Mouse (Mus musculus) cerebellum, adult 2 months (tissue): ENCODE data around the gene Gm49361. TPM values are rescaled to one million over a fixed set of nuclear protein-coding genes. Genes with fewer than 3 reads are reported as not detected.
"Not testable (repeated sequence)": the region's sequence is repeated elsewhere in the genome, so short reads cannot be mapped to it uniquely, and the experiment has no call there.

ENCODE experiments used
- DNase-seq, 2 experiments: peaks; one replicate each; pipeline ENCODE4 v3.0.0; 2021
- H3K27ac ChIP-seq: fragments of 200-500 bp; 2 replicates; pipeline ENCODE4 v1.5.1; 2012; ENCODE audit warnings: low read length, control low read depth, inconsistent platforms; ENCODE audit not compliant: insufficient read depth
- H3K27me3 ChIP-seq: fragments of 200-500 bp; 2 replicates; pipeline ENCODE4 v1.6.1; 2012; ENCODE audit warnings: inconsistent platforms, mild to moderate bottlenecking, low read length, moderate library complexity; ENCODE audit not compliant: control insufficient read depth, insufficient read depth
- H3K4me1 ChIP-seq: fragments of 200-500 bp; 2 replicates; pipeline ENCODE4 v1.6.1; 2011; ENCODE audit warnings: low read length; ENCODE audit not compliant: control insufficient read depth, insufficient read depth
- H3K4me3 ChIP-seq: fragments of 200-500 bp; replicated peaks from 2 replicates; pipeline ENCODE3; 2011; ENCODE audit warnings: mild to moderate bottlenecking, low read depth, low read length, control low read depth; ENCODE audit not compliant: insufficient read depth
- CTCF ChIP-seq: fragments of 200-500 bp; IDR thresholded peaks from 2 replicates; pipeline ENCODE4 v1.5.1; 2011; ENCODE audit warnings: low read depth, mild to moderate bottlenecking, control low read depth, low read length, moderate library complexity, borderline replicate concordance; ENCODE audit not compliant: insufficient read depth
- POLR2A ChIP-seq: fragments of 200-500 bp; IDR thresholded peaks from 2 replicates; pipeline ENCODE4 v1.6.1; 2011; ENCODE audit warnings: low read length, control low read depth, borderline replicate concordance; ENCODE audit not compliant: insufficient read depth
- WGBS: fragments of 180-500 bp; shearing (Covaris S2); methylation state at CpG from one replicate; pipeline ENCODE4 v1.1.7; 2018; 5-methylcytosine and 5-hydroxymethylcytosine counted together
- polyA plus RNA-seq: library from polyadenylated mRNA; depleted of rRNA; stranded (reverse); fragments of >200 nt; gene quantifications from 2 replicates; pipeline ENCODE4 v1.2.3, GENCODE M21; 2012

Gene Gm49361
- polyA plus RNA-seq, 1 experiment: not detected

DNA sequence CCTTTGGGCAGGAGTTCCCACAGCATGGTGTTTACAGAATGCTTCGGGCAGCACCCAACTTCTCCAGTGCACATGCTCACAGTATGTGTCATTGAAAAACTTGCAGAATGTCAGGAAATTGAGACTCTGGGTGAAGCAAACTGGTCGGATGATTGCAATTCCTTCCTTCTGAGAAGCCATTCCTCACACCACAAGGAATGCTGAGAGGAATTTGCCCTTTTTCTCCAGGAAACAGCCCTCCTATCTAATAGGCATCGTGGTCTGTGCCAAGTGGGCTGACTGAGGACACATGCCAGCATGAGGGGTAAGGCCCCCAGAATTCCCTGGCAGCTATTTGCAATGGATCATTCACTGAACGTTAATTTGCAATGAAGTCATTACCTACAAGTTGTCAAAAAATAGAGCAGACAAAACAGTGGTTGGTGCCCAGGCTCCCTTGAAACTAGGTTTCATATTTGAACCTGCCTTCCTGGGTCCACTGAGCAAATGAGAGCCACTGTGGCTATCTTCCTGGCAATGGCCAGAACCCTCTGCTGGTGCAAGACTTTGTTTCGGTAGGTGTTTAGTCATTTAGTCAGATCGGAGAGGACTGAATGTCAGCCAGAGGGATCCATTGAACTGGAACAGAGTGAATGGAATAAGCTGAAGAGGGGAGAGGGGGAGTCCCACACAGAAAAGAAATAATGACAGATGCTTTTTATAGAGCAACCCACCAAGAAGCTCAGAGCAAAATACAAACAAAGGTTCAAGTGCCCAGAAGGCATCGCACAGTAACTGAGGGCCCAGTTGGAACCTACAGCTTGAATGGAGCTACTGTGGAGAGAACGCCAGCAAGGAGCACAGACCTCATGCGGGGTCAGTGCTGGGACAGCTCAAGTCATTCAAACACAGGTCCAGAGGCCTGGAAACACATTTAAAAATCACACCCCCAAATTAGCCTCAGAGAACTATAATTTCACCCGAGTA is 14.8 kb upstream of the Gm49361 start:
- 31% methylated on average over 10 of the region's 10 CpGs for WGBS
- DNase-seq: no peak
- no peaks in the 10 kb centered on the region; the same call in 1 of the 2 replicates for H3K27me3 ChIP-seq
- H3K27ac ChIP-seq: no peak overlapping the region
- TF ChIP-seq POLR2A: no peak
- no peak for TF ChIP-seq CTCF
- no peaks in the 10 kb centered on the region for H3K4me1 ChIP-seq
- no peak overlapping the region for H3K4me3 ChIP-seq

DNA sequence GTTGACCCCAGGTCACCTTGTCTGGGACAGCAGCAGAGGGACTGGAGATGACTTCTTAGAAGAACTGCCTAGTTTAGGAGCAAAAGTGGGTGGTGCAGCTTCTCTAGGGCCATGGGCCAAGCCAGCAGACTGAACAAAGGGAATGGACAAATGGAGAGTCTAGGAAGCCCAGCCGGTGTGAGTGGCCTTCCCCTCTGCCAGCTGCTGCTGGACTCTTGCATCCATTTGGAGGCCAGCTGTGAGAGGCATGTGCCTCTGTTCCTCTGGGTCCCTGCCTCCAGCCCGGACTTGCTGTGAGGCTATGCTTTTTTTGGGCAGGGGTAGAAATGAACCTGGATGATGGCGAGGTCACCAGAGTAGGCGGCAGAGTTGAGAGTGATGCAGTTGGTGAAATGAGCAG is 12.3 kb upstream of the Gm49361 start, which contains the start of gene Lats2:
Gene Lats2, minus strand, starts transcription at position 152 of the 400 bp plus-strand sequence.
- TF ChIP-seq POLR2A (no peak), CTCF (no peak)
- WGBS: 61% methylated on average over 4 of the region's 4 CpGs

DNA sequence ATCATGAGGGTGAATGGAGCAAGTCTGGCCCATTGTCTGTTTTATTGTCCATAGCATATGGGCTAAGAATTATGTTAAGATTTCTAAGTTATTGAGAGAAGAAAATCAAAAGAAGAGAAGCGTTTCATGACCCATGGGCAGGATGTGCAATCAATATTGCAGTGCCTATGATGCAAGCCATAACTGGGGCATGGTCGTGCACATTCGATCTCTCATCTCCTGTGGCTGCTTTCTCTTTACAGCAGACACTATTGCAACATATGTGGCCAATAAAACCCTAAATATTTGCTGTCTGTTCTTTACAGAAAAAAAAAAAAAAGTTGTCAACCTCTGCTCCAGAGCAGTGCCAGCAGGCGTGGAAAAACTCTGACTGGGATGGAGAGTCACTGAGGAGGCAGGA is 10.2 kb upstream of the Gm49361 start:
- no peak for DNase-seq
- no peaks in the 10 kb centered on the region for H3K27me3 ChIP-seq
- no peak overlapping the region for H3K4me3 ChIP-seq
- 90% methylated on average over 4 of the region's 4 CpGs for whole genome bisulfite sequencing
- no peaks in the 10 kb centered on the region for H3K4me1 ChIP-seq
- H3K27ac ChIP-seq: no peak overlapping the region
- TF ChIP-seq POLR2A (no peak), CTCF (no peak)

More for the DNA sequence above, 12.3 kb upstream of the Gm49361 start, which contains the start of gene Lats2:
- Histone ChIP-seq H3K4me3 (no peak within 1 kb of the TSS), H3K4me1 (no peaks in the 10 kb centered on the region), H3K27me3 (no peaks in the 10 kb centered on the region), H3K27ac (no peak within 1 kb of the TSS)
- no peak for DNase-seq

DNA sequence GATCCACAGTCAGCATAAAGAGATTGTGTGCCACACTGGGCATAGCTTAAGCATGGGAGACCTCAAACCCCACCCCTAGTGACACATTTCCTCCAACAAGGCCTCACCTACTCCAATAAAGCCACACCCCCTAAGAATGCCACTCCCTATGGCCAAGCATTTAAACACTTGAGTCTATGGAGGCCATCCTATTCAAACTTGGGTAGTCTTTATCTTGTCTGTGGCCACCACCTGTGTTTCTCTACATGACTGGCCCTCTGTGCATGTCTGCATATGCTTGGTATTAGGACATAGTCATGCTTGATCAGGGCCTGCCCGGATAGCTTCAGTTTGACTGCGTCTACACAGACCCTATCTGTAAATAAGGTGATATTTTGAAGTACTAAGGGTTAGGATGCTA is 9.8 kb upstream of the Gm49361 start:
- Histone ChIP-seq H3K27ac (no peak overlapping the region), H3K4me3 (no peak overlapping the region), H3K27me3 (no peaks in the 10 kb centered on the region), H3K4me1 (no peaks in the 10 kb centered on the region)
- TF ChIP-seq CTCF: no peak
- TF ChIP-seq POLR2A: no peak
- no peak for DNase-seq
- WGBS: 97% methylated on average over 2 of the region's 2 CpGs

DNA sequence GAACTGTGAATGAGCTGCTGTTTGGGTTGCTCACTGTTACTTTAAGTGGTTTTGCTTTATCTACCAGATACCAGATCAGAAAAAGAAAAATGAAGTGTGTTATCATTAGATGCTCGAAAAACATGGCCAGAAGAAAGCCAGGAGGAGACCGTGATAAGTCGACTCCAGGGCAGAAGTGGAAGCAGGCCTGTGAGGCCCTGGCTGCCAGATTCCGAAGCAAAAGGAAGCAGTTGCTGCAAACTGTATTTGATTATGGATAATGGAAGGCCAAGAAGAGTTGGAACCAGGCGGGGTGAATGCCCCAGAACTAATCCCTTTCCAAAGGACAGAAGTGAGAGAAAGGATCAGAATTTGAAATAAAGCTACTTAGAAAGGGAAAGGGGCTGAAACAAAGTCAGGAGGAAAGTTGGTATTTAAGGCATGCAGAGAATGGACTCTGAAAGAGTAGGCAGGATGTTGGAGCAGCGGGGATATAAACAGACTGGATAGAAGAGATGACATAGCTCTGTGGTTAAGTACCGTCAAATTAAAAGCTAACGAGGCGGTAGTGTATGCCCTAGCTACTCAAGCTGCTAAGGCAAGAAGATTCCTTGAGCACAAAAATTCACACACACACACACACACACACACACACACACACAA is 7.6 kb upstream of the Gm49361 start:
- no peak overlapping the region for H3K4me3 ChIP-seq
- 47% methylated on average over 9 of the region's 9 CpGs for WGBS
- no peak for DNase-seq
- H3K27ac ChIP-seq: no peak overlapping the region
- no peaks in the 10 kb centered on the region for H3K4me1 ChIP-seq
- H3K27me3 ChIP-seq: no peaks in the 10 kb centered on the region
- TF ChIP-seq CTCF (no peak), POLR2A (no peak)

DNA sequence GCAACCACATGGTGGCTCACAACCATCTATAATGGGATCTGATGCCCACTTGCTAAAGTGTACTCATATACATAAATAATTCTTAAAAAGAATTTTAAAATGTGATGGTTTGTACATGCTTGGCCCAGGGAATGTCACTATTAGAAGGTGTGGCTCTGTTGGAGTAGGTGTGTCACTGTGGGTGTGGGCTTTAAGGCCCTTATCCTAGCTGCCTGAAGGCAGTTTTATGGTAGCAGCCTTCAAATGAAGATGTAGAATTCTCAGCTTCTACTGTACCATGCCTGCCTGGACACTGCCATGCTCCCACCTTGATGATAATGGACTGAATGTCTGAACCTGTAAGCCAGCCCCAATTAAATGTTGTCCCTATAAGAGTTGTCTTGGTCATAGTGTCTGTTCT is 5.1 kb upstream of the Gm49361 start:
- not testable (repeated sequence) for H3K4me1 ChIP-seq, H3K4me3 ChIP-seq, H3K27me3 ChIP-seq, DNase-seq, H3K27ac ChIP-seq

DNA sequence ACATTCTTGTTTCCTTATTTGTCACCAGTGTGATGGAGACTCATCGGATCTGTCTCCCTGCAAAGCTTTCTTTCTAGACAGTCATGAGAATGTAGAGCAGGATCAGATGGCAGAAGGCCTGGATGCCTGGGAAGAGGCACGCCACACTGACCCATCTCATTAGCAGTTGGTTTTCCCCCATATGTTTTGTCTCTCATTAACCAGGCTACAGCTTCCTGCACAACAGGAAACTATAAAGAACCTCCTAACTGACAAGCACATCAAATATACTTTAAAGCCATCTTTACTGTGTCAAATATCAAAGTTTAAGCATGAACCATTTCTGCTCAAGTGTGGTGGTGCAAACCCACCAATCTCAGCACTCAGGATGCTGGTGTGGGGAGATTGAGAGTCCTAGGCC is 3.6 kb upstream of the Gm49361 start:
- no peak overlapping the region for H3K27ac ChIP-seq
- TF ChIP-seq POLR2A (no peak), CTCF (no peak)
- DNase-seq: no peak
- 65% methylated on average over 2 of the region's 2 CpGs for WGBS
- H3K4me3 ChIP-seq: no peak overlapping the region
- H3K4me1 ChIP-seq: no peaks in the 10 kb centered on the region
- no peaks in the 10 kb centered on the region for H3K27me3 ChIP-seq
